Mouse (Mus musculus): ENCODE data around the gene Efemp2.

Efemp2 gene

GRCm38 (mm10) chr19:5496052-5496370, 22.3 kb downstream of the Efemp2 start:
- no peak for DNase-seq (ENCODE audit: extremely low spot score)

GRCm38 (mm10) chr19:5500330-5500875, 26.6 kb downstream of the Efemp2 start:
- no peak for DNase-seq (ENCODE audit: extremely low spot score)

- DNase-seq (ENCODE audit: extremely low spot score): no peak
These were observed 29.9 kb downstream of the Efemp2 start, which contains the start of gene 1700020D05Rik for GRCm38 (mm10) chr19:5503687-5504086. 1700020D05Rik (minus strand) TSS chr19:5503787.

GRCm38 (mm10) chr19:5510031-5511026, 36.6 kb downstream of the Efemp2 start, which contains the start of gene Snx32:
Snx32 (minus strand) TSS chr19:5510538.
- DNase-seq (ENCODE audit: extremely low spot score): peak; percentile 93

- DNase-seq (ENCODE audit: extremely low spot score): peak; percentile 29
These were observed 37.4 kb downstream of the Efemp2 start for GRCm38 (mm10) chr19:5511074-5511632.

- DNase-seq (ENCODE audit: extremely low spot score): no peak
These were observed 38.6 kb downstream of the Efemp2 start for GRCm38 (mm10) chr19:5512091-5513004.

GRCm38 (mm10) chr19:5513005-5513349, 39.2 kb downstream of the Efemp2 start:
- DNase-seq (ENCODE audit: extremely low spot score): no peak

- no peak for DNase-seq (ENCODE audit: extremely low spot score)
These were observed 42.4 kb downstream of the Efemp2 start for GRCm38 (mm10) chr19:5515840-5516777.

- no peak for DNase-seq (ENCODE audit: extremely low spot score)
These were observed 43.3 kb downstream of the Efemp2 start for GRCm38 (mm10) chr19:5516906-5517505.

- no peak for DNase-seq (ENCODE audit: extremely low spot score)
These were observed 45.0 kb downstream of the Efemp2 start for GRCm38 (mm10) chr19:5518721-5519120.

- no peak for DNase-seq (ENCODE audit: extremely low spot score)
These were observed 51.5 kb downstream of the Efemp2 start for GRCm38 (mm10) chr19:5525204-5525603.

GRCm38 (mm10) chr19:5529325-5530137, 55.8 kb downstream of the Efemp2 start:
- peak; percentile 94 for DNase-seq (ENCODE audit: extremely low spot score)

GRCm38 (mm10) chr19:5530138-5530524, 56.4 kb downstream of the Efemp2 start:
- DNase-seq (ENCODE audit: extremely low spot score): no peak

All from embryo, embryonic 9.5 days (tissue).